ENCODE assay signal across 8 mouse cellular contexts in the genomic region with DNA sequence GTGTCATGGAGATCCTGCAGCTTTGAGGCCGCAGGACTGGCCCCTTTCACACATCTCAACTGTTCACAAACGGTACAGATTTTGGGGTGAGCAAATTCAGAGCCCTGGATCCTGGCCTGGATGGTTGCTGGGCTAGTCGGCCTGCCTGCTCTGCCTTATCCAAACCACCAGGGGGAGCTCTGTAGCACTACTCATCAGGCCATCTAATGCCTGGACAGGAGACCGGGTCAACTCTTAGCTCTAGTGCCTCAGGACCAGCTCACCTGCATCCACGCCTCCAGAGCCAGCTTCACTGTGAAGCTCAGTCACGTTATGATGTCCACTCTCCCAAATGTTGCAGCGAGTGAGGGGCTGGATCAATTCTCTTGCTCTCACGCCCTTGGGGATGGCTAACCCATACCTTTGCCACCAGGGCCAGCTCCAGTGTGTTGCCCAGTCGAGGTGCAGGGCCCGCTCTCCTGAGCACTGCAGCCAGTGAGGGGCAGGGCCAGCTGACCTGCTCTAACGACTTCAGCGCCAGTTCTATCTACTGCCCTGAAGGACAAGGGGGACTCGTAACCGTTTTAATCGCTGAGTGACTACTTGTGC.
DNase-seq lines count a peak whose midpoint lies in the region; ATAC-seq and TF ChIP-seq lines count a peak whose summit lies in the region.

No protein-coding gene starts in this region.

- peak; percentile 73 for ATAC-seq in CD4-positive, CD25-positive, alpha-beta regulatory T cell, adult 4 months
- peak; percentile 33 for ATAC-seq in kidney, postnatal 0 days (replicated peaks; ENCODE audit: low FRiP score, low read depth)
- ATAC-seq in liver, embryonic 13.5 days (ENCODE audit: low read depth): 0 out of 2 replicates have a peak, but pooled peaks have one; percentile 50

- no peak for TF ChIP-seq POLR2A in heart, adult 2 months (IDR thresholded peaks at IDR 0.05; ENCODE audit: insufficient read depth, low read depth, low read length)
- no peak for TF ChIP-seq POLR2A in olfactory bulb, adult 2 months (IDR thresholded peaks at IDR 0.05; ENCODE audit: insufficient read depth, low read depth, low read length)

- H3K4me2 ChIP-seq in kidney, postnatal 0 days (ENCODE audit: low read length): no peak overlapping the region
- no peak overlapping the region for H3K4me2 ChIP-seq in liver, embryonic 13.5 days

- H3K9me3 ChIP-seq in kidney, postnatal 0 days (replicated peaks; ENCODE audit: low read length): no peaks in the 10 kb centered on the region
- H3K9me3 ChIP-seq in liver, embryonic 13.5 days (replicated peaks): no peaks in the 10 kb centered on the region

- H3K27me3 ChIP-seq in heart, adult 2 months (ENCODE audit: control insufficient read depth, insufficient read depth, low read length): no peaks in the 10 kb centered on the region
- H3K27me3 ChIP-seq in kidney, postnatal 0 days (ENCODE audit: insufficient read depth, low read length): no peaks in the 10 kb centered on the region
- no peaks in the 10 kb centered on the region for H3K27me3 ChIP-seq in liver, embryonic 13.5 days

- WGBS in heart, adult 2 months: 60% methylated on average over 15 of the region's 15 CpGs
- 55% methylated on average over 15 of the region's 15 CpGs for WGBS in kidney, postnatal 0 days
- WGBS in liver, embryonic 13.5 days (ENCODE audit: insufficient replicate concordance): 50% methylated on average over 15 of the region's 15 CpGs
- 69% methylated on average over 15 of the region's 15 CpGs for WGBS in olfactory bulb, adult 2 months

- no peak overlapping the region for H3K27ac ChIP-seq in heart, adult 2 months
- H3K27ac ChIP-seq in kidney, postnatal 0 days: no peak overlapping the region
- no peak overlapping the region for H3K27ac ChIP-seq in liver, embryonic 13.5 days
- no peak overlapping the region for H3K27ac ChIP-seq in olfactory bulb, adult 2 months (ENCODE audit: insufficient read depth, low read depth, low read length)

- no peaks in the 10 kb centered on the region for H3K36me3 ChIP-seq in heart, adult 2 months (ENCODE audit: control insufficient read depth, insufficient read depth, low read length)
- H3K36me3 ChIP-seq in kidney, postnatal 0 days (ENCODE audit: insufficient read depth, low read length): no peaks in the 10 kb centered on the region
- no peaks in the 10 kb centered on the region for H3K36me3 ChIP-seq in liver, embryonic 13.5 days

- TF ChIP-seq EP300 in heart, adult 2 months (IDR thresholded peaks at IDR 0.05; ENCODE audit: insufficient read depth, low read depth, low read length): no peak

- no peak overlapping the region for H3K9ac ChIP-seq in heart, adult 2 months (ENCODE audit: low read depth, low read length)
- H3K9ac ChIP-seq in kidney, postnatal 0 days (ENCODE audit: low read depth, low read length): no peak overlapping the region
- H3K9ac ChIP-seq in liver, embryonic 13.5 days: no peak overlapping the region

- TF ChIP-seq CTCF in heart, adult 2 months (IDR thresholded peaks at IDR 0.05): peak; percentile 81
- peak; percentile 88 for TF ChIP-seq CTCF in kidney, postnatal 0 days (IDR thresholded peaks at IDR 0.05; ENCODE audit: low read depth)
- peak; percentile 67 for TF ChIP-seq CTCF in olfactory bulb, adult 2 months (IDR thresholded peaks at IDR 0.05; ENCODE audit: insufficient read depth, low read depth, low read length)

- peak; percentile 54 for DNase-seq in adrenal gland, adult 2 months
- DNase-seq in embryo, embryonic 11 days: peak; percentile 75
- DNase-seq in heart, adult 2 months: peak; percentile 23 to 39
- peak; percentile 78 for DNase-seq in kidney, postnatal 0 days (ENCODE audit: low spot score)
- DNase-seq in liver, embryonic 13.5 days: no peak
- peak; percentile 19 to 33 for DNase-seq in thymus, postnatal 36 days

- H3K4me1 ChIP-seq in heart, adult 2 months (ENCODE audit: control insufficient read depth, insufficient read depth, low read length): no peaks in the 10 kb centered on the region
- no peaks in the 10 kb centered on the region for H3K4me1 ChIP-seq in kidney, postnatal 0 days (replicated peaks; ENCODE audit: insufficient read depth, low read length)
- H3K4me1 ChIP-seq in liver, embryonic 13.5 days (replicated peaks): no peaks in the 10 kb centered on the region
- no peaks in the 10 kb centered on the region for H3K4me1 ChIP-seq in olfactory bulb, adult 2 months (ENCODE audit: control insufficient read depth, insufficient read depth, low read length)

- H3K79me2 ChIP-seq in heart, adult 2 months (replicated peaks; ENCODE audit: control insufficient read depth, insufficient read depth, low read length): no peaks in the 10 kb centered on the region

- H3K4me3 ChIP-seq in heart, adult 2 months: no peak overlapping the region
- no peak overlapping the region for H3K4me3 ChIP-seq in kidney, postnatal 0 days (replicated peaks; ENCODE audit: low read depth, low read length)
- H3K4me3 ChIP-seq in liver, embryonic 13.5 days (replicated peaks): no peak overlapping the region
- no peak overlapping the region for H3K4me3 ChIP-seq in olfactory bulb, adult 2 months (ENCODE audit: insufficient read depth, low read depth, low read length)

- intact Hi-C loops in heart, adult 2 months (cut with DNase I): no loop called here
